Mouse (Mus musculus): ENCODE data around the gene Akap2. TPM values are rescaled to one million over a fixed set of nuclear protein-coding genes. Genes with fewer than 3 reads are reported as not detected.

Akap2 gene
- polyA plus RNA-seq, 1 experiment from 2014 or later: 10.5 TPM

DNA sequence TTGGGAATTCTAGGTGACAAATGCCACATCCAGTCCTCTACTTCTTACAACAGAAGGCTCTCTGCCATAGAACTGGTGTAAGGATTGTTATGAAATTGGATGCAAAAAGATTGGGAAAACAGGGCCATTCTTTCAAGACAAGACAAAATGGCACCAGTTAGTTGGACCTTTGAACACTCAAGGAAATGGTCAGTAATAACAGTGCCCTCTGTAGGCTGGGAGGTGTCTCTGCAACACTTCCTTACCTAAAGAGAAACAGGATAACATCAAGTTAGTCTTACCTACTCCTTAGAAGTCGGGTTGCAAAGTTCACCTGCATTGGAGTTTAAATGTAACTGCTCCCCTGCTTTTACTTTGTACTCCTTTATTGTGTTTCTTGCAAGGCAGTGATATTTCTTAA is 1.9 kb downstream of the Akap2 start:
- Histone ChIP-seq H3K4me1 (ENCODE audit: control insufficient read depth, insufficient read depth, low read length) (peaks cover 13% of the 10 kb centered on the region; the same call in 1 of the 2 replicates), H3K9me3 (replicated peaks; ENCODE audit: control insufficient read depth, low read length, poor library complexity, severe bottlenecking) (no peaks in the 10 kb centered on the region)
- 89% methylated on average over 1 of the region's 1 CpGs for WGBS

DNA sequence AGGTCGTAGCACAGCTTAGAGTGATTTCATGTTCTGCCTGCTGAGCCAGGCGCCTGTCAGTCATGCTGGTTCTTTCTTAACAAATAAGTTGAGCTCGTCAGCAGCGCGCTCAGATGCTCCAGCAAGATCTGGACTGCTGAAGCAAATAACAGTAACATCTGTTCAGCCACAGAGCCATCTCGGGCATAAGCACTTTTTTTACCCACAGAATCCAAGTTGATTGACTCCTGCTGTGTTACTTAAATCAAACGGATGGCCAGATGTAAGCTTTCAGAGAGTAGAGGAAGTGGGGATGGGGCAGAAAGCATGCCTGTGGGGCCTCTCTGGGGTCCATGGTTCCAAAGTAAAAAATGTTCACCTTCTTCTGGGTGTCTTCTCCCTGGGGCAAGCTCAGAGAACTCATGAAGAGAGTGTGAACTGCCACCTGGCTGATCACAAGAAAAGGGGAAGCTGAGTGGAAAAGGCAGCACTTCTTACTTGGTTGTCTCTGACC is 3.5 kb downstream of the Akap2 start:
- Histone ChIP-seq H3K4me3 (ENCODE audit: low read depth, low read length) (no peak overlapping the region), H3K4me1 (ENCODE audit: control insufficient read depth, insufficient read depth, low read length) (peaks cover 13% of the 10 kb centered on the region; the same call in 1 of the 2 replicates), H3K36me3 (ENCODE audit: control insufficient read depth, insufficient read depth, low read length) (no peaks in the 10 kb centered on the region), H3K4me2 (ENCODE audit: low read length) (no peak overlapping the region), H3K9me3 (replicated peaks; ENCODE audit: control insufficient read depth, low read length, poor library complexity, severe bottlenecking) (no peaks in the 10 kb centered on the region), H3K9ac (ENCODE audit: low read depth, low read length) (no peak overlapping the region), H3K27me3 (ENCODE audit: control insufficient read depth, insufficient read depth, low read depth, low read length) (no peaks in the 10 kb centered on the region), H3K27ac (ENCODE audit: low read length) (no peak overlapping the region)
- ATAC-seq: no peak
- 19% methylated on average over 7 of the region's 7 CpGs for WGBS

More for the DNA sequence above, 1.9 kb downstream of the Akap2 start:
- no peak overlapping the region for H3K27ac ChIP-seq (ENCODE audit: low read length)
- H3K36me3 ChIP-seq (ENCODE audit: control insufficient read depth, insufficient read depth, low read length): no peaks in the 10 kb centered on the region
- H3K4me3 ChIP-seq (ENCODE audit: low read depth, low read length): no peak overlapping the region
- H3K9ac ChIP-seq (ENCODE audit: low read depth, low read length): no peak overlapping the region
- H3K4me2 ChIP-seq (ENCODE audit: low read length): no peak overlapping the region
- H3K27me3 ChIP-seq (ENCODE audit: control insufficient read depth, insufficient read depth, low read depth, low read length): no peaks in the 10 kb centered on the region
- no peak for ATAC-seq

DNA sequence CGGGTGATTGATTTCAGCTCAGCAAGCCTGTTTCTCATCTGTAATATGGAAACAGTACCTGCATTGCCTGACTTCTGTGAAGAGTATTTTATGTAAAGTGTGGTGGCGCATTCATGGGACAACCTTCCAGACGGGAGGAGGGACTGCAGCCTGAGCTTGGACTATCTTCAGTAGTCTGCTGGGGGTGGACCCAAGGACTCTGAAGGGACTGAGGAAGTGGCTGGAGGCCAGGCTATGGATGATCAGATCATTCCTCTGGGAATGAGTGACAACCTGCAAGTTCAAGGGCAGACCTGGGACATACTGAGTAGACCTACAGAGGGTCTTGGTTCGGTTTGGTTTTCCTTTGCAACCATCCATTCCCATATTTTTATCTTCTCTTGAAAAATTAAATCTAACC is 4.8 kb downstream of the Akap2 start:
- H3K27me3 ChIP-seq (ENCODE audit: control insufficient read depth, insufficient read depth, low read depth, low read length): no peaks in the 10 kb centered on the region

DNA sequence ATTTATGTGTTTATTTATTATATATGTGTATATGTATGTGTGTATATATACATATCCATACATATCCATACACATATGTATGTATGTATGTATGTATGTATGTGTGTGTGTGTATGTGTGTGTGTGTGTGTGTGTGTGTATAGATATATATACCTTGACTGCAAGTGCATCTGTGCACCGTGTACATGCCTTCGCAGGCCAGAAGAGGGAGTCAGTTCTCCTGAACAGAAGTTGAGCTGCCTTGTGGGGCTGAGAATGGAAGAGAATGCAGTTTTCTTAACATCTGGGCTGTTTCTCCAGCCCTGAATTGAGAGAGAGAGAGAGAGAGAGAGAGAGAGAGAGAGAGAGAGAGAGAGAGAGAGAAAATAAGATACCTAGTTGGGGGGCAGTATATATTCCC is 6.2 kb downstream of the Akap2 start:
- 66% methylated on average over 2 of the region's 2 CpGs for WGBS
- Histone ChIP-seq H3K27me3 (ENCODE audit: control insufficient read depth, insufficient read depth, low read depth, low read length) (no peaks in the 10 kb centered on the region), H3K4me2 (ENCODE audit: low read length) (no peak overlapping the region), H3K4me1 (ENCODE audit: control insufficient read depth, insufficient read depth, low read length) (no peaks in the 10 kb centered on the region), H3K4me3 (ENCODE audit: low read depth, low read length) (no peak overlapping the region), H3K9ac (ENCODE audit: low read depth, low read length) (no peak overlapping the region), H3K36me3 (ENCODE audit: control insufficient read depth, insufficient read depth, low read length) (no peaks in the 10 kb centered on the region), H3K9me3 (replicated peaks; ENCODE audit: control insufficient read depth, low read length, poor library complexity, severe bottlenecking) (no peaks in the 10 kb centered on the region), H3K27ac (ENCODE audit: low read length) (no peak overlapping the region)
- no peak for ATAC-seq

More for the DNA sequence above, 4.8 kb downstream of the Akap2 start:
- WGBS: 85% methylated on average over 4 of the region's 4 CpGs
- Histone ChIP-seq H3K27ac (ENCODE audit: low read length) (no peak overlapping the region), H3K36me3 (ENCODE audit: control insufficient read depth, insufficient read depth, low read length) (no peaks in the 10 kb centered on the region), H3K9me3 (replicated peaks; ENCODE audit: control insufficient read depth, low read length, poor library complexity, severe bottlenecking) (no peaks in the 10 kb centered on the region), H3K4me1 (ENCODE audit: control insufficient read depth, insufficient read depth, low read length) (peaks cover 4% of the 10 kb centered on the region; the same call in 1 of the 2 replicates), H3K9ac (ENCODE audit: low read depth, low read length) (no peak overlapping the region), H3K4me2 (ENCODE audit: low read length) (no peak overlapping the region), H3K4me3 (ENCODE audit: low read depth, low read length) (no peak overlapping the region)
- ATAC-seq: no peak

DNA sequence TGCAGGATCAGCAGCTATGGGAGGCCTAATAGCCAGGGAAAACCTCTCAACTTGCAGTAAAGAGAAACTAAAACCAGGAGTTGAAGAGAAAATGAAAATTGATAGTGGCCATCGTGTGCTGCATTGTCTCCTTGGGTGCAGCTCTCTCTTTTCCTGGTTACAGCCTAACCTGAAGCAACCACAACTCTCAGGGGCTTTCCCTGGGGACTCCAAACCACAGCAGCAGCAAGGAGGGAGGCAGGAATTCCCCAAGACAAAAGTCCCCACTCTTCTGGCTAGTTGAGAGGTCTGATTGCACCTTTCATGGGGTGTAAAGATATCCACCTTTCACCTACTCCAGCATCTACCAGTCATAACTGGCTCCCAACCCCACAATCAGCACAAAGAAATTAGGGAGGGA is 8.1 kb downstream of the Akap2 start:
- Histone ChIP-seq H3K27ac (ENCODE audit: low read length) (no peak overlapping the region), H3K4me2 (ENCODE audit: low read length) (no peak overlapping the region), H3K4me3 (ENCODE audit: low read depth, low read length) (no peak overlapping the region), H3K27me3 (ENCODE audit: control insufficient read depth, insufficient read depth, low read depth, low read length) (no peaks in the 10 kb centered on the region), H3K9me3 (replicated peaks; ENCODE audit: control insufficient read depth, low read length, poor library complexity, severe bottlenecking) (no peaks in the 10 kb centered on the region), H3K36me3 (ENCODE audit: control insufficient read depth, insufficient read depth, low read length) (no peaks in the 10 kb centered on the region), H3K9ac (ENCODE audit: low read depth, low read length) (no peak overlapping the region), H3K4me1 (ENCODE audit: control insufficient read depth, insufficient read depth, low read length) (no peaks in the 10 kb centered on the region)
- WGBS: 85% methylated on average over 1 of the region's 1 CpGs
- no peak for ATAC-seq

DNA sequence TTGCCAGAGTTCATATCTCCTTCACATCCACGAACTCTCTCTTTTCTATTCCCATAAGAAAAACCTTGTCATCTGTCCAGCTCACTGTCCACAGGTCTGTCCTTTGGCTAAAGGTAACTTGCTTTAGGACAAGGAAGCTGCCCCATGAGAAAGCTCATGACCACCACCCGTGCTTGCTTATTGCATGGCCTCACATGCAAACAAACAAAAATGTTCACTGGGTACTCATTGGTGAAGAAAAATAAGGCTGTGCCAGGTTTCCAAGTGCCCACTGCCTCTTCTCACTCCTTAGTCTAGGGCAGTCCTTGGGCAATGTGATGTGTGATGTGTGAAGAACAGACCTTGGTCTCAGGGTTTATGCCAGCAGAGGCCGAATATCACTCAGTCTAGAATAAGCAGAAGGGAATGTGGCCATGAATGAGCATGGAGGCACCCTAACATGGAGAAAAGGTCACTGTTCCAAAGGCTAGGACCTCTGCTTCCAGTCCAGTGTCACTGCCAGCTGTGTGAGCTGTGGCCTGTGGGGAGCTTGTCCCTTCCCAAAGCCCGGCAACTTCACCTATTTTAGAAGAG is 11.2 kb downstream of the Akap2 start:
- no peaks in the 10 kb centered on the region for H3K36me3 ChIP-seq (ENCODE audit: control insufficient read depth, insufficient read depth, low read length)
- H3K4me1 ChIP-seq (ENCODE audit: control insufficient read depth, insufficient read depth, low read length): no peaks in the 10 kb centered on the region
- no peak for ATAC-seq
- no peaks in the 10 kb centered on the region for H3K9me3 ChIP-seq (replicated peaks; ENCODE audit: control insufficient read depth, low read length, poor library complexity, severe bottlenecking)
- 89% methylated on average over 4 of the region's 4 CpGs for WGBS
- H3K9ac ChIP-seq (ENCODE audit: low read depth, low read length): no peak overlapping the region
- no peak overlapping the region for H3K27ac ChIP-seq (ENCODE audit: low read length)
- H3K27me3 ChIP-seq (ENCODE audit: control insufficient read depth, insufficient read depth, low read depth, low read length): no peaks in the 10 kb centered on the region
- H3K4me3 ChIP-seq (ENCODE audit: low read depth, low read length): no peak overlapping the region
- H3K4me2 ChIP-seq (ENCODE audit: low read length): no peak overlapping the region

DNA sequence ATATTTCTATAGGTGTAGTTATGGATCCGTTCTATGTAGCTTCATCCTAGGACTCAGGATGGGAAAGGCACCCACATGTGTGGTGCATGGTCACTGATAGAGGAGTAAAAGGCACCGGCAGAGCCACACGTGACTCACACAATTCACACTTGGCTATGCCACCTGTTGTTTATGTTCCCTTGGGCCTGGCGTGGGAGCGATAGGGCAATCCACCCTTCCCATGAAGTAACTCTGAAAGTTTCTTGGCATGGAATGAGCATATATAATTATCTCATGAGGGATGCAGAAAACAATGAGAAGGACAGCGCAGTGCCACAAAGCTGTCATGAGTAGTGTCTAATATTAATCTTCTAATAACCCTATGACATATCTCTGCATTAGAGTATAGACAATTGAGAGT is 12.6 kb downstream of the Akap2 start:
- ATAC-seq: no peak
- no peak overlapping the region for H3K9ac ChIP-seq (ENCODE audit: low read depth, low read length)
- no peak overlapping the region for H3K27ac ChIP-seq (ENCODE audit: low read length)
- H3K27me3 ChIP-seq (ENCODE audit: control insufficient read depth, insufficient read depth, low read depth, low read length): no peaks in the 10 kb centered on the region
- H3K9me3 ChIP-seq (replicated peaks; ENCODE audit: control insufficient read depth, low read length, poor library complexity, severe bottlenecking): no peaks in the 10 kb centered on the region
- H3K4me2 ChIP-seq (ENCODE audit: low read length): no peak overlapping the region
- no peak overlapping the region for H3K4me3 ChIP-seq (ENCODE audit: low read depth, low read length)
- no peaks in the 10 kb centered on the region for H3K4me1 ChIP-seq (ENCODE audit: control insufficient read depth, insufficient read depth, low read length)
- 93% methylated on average over 6 of the region's 6 CpGs for WGBS
- no peaks in the 10 kb centered on the region for H3K36me3 ChIP-seq (ENCODE audit: control insufficient read depth, insufficient read depth, low read length)

DNA sequence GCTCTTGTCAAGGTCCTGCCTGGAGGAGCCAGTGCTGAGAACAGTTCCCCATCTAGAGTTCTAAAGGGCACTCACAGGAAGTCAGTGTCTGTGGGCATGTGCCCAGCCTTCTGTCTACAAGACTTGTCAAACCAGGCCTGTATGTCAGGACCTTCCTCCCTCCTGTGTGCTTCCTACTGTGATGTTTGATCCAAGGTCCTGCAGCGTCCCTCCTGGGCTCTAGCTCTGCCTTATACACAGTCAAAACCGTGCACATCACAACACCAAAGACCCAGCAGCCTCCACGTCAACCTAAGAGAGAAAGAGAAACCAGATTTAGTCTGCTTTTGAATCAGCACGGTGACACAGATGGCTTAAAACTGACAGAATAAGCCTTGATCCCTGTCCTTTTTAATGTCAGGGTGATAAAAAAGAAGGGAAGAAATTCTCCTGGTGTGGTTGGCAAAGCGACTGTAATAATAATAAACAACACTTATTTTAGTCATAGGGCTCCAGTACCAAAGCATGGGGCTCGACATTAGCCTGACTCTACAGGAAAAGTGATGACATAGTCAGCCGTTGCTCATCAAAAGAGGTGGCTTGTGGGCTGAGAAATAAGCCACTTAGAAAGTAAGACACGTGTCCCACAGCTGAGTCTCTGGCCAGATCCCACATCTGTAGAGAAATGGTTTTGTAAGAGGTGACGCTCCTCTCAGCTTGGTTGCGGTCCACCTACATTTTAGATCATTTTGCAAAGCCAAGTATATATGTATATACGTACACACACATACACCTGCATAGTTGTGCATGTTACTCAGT is 13.5 kb downstream of the Akap2 start:
- H3K4me1 ChIP-seq (ENCODE audit: control insufficient read depth, insufficient read depth, low read length): no peaks in the 10 kb centered on the region
- H3K9me3 ChIP-seq (replicated peaks; ENCODE audit: control insufficient read depth, low read length, poor library complexity, severe bottlenecking): no peaks in the 10 kb centered on the region
- H3K27ac ChIP-seq (ENCODE audit: low read length): no peak overlapping the region
- H3K36me3 ChIP-seq (ENCODE audit: control insufficient read depth, insufficient read depth, low read length): no peaks in the 10 kb centered on the region
- ATAC-seq: no peak
- no peak overlapping the region for H3K4me3 ChIP-seq (ENCODE audit: low read depth, low read length)
- H3K4me2 ChIP-seq (ENCODE audit: low read length): no peak overlapping the region
- no peak overlapping the region for H3K9ac ChIP-seq (ENCODE audit: low read depth, low read length)
- no peaks in the 10 kb centered on the region for H3K27me3 ChIP-seq (ENCODE audit: control insufficient read depth, insufficient read depth, low read depth, low read length)
- WGBS: 73% methylated on average over 11 of the region's 11 CpGs

DNA sequence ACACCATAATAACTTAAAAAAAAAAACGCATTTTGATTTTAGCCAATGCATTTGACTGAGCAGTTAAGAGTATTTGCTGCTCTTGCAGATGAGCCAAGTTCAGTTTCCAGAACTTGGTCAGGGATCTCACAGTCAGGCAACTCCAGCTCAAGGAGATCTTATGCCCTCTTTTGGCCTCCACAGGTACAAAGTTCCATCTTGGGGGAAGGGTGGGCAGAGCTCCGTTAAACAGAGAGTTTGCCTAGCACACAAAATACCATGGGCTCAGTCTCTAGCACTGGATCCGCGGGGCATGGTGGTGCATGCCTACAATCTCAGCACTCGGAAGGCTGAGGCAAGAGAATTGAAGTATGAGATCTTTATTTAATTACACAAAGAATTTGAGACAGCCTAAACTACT is 14.9 kb downstream of the Akap2 start:
- Histone ChIP-seq H3K27ac (ENCODE audit: low read length) (no peak overlapping the region), H3K9me3 (replicated peaks; ENCODE audit: control insufficient read depth, low read length, poor library complexity, severe bottlenecking) (no peaks in the 10 kb centered on the region), H3K9ac (ENCODE audit: low read depth, low read length) (no peak overlapping the region), H3K36me3 (ENCODE audit: control insufficient read depth, insufficient read depth, low read length) (no peaks in the 10 kb centered on the region), H3K27me3 (ENCODE audit: control insufficient read depth, insufficient read depth, low read depth, low read length) (no peaks in the 10 kb centered on the region), H3K4me2 (ENCODE audit: low read length) (no peak overlapping the region), H3K4me3 (ENCODE audit: low read depth, low read length) (no peak overlapping the region), H3K4me1 (ENCODE audit: control insufficient read depth, insufficient read depth, low read length) (no peaks in the 10 kb centered on the region)
- ATAC-seq: no peak
- 88% methylated on average over 5 of the region's 5 CpGs for WGBS
